Mouse (Mus musculus) c-Kit-positive CD71-positive TER-119-positive erythroid progenitor cells, embryonic 14.5 days (primary cell): Measurements from ENCODE around the gene Fyn.

Experiments
- DNase-seq: peaks from one replicate; pipeline ENCODE4 v3.0.0-alpha.2; 2013; ENCODE audit warnings: low spot score

Fyn gene

GRCm38 (mm10) chr10:39368572-39369135 lies at the start of gene Fyn:
Gene Fyn, plus strand, starts transcription at chr10:39368855.
- peak; percentile 13 for DNase-seq

GRCm38 (mm10) chr10:39320798-39321622 lies 47.6 kb upstream of the Fyn start:
- DNase-seq: no peak

- DNase-seq: no peak
Observed at GRCm38 (mm10) chr10:39321623-39321985, 47.1 kb upstream of the Fyn start.

GRCm38 (mm10) chr10:39322143-39322542 lies 46.5 kb upstream of the Fyn start:
- DNase-seq: no peak

GRCm38 (mm10) chr10:39324291-39324690 lies 44.4 kb upstream of the Fyn start:
- DNase-seq: no peak

GRCm38 (mm10) chr10:39328661-39329060 lies 40.0 kb upstream of the Fyn start:
- no peak for DNase-seq

- DNase-seq: no peak
Observed at GRCm38 (mm10) chr10:39334320-39334719, 34.3 kb upstream of the Fyn start.

- DNase-seq: no peak
Observed at GRCm38 (mm10) chr10:39335880-39336279, 32.8 kb upstream of the Fyn start.

- DNase-seq: no peak
Observed at GRCm38 (mm10) chr10:39339189-39339968, 29.3 kb upstream of the Fyn start.

- DNase-seq: no peak
Observed at GRCm38 (mm10) chr10:39339969-39340236, 28.8 kb upstream of the Fyn start.

- DNase-seq: no peak
Observed at GRCm38 (mm10) chr10:39343551-39343950, 25.1 kb upstream of the Fyn start.

GRCm38 (mm10) chr10:39345921-39346320 lies 22.7 kb upstream of the Fyn start:
- no peak for DNase-seq

- DNase-seq: no peak
Observed at GRCm38 (mm10) chr10:39349781-39350364, 18.8 kb upstream of the Fyn start.

- no peak for DNase-seq
Observed at GRCm38 (mm10) chr10:39364196-39364595, 4.5 kb upstream of the Fyn start.

GRCm38 (mm10) chr10:39369502-39369931 lies 862 bp downstream of the Fyn start:
- DNase-seq: peak; percentile 93

GRCm38 (mm10) chr10:39369977-39370785 lies 1.5 kb downstream of the Fyn start:
- DNase-seq: peak; percentile 23

GRCm38 (mm10) chr10:39370786-39371221 lies 2.1 kb downstream of the Fyn start:
- DNase-seq: peak; percentile 64

GRCm38 (mm10) chr10:39371467-39371866 lies 2.8 kb downstream of the Fyn start:
- no peak for DNase-seq

- DNase-seq: no peak
Observed at GRCm38 (mm10) chr10:39371991-39372390, 3.3 kb downstream of the Fyn start.

- DNase-seq: no peak
Observed at GRCm38 (mm10) chr10:39376676-39377075, 8.0 kb downstream of the Fyn start.

- DNase-seq: no peak
Observed at GRCm38 (mm10) chr10:39377219-39377618, 8.6 kb downstream of the Fyn start.
